7 mouse cellular contexts compared by ENCODE assay signal in the genomic region with DNA sequence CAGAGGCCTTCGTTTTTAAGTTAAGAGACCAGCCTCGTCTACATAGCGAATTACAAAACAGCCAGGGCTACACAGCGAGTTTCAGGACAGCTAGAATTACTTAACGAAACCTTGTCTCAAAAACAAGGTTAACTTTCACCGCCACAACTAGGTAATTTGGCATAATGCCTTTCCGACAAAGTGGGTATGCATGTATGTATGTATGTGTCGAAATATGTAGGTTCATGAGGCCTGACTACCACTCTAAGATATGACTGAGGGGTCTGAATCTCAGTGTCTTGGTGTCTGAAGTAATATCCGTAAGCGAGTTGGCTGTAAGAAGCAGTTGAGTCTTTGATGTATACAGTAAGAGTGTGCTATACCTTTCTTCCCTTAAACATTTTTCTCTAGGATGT. TPM values are rescaled to one million over a fixed set of nuclear protein-coding genes. Genes with fewer than 3 reads are reported as not detected.
A peak's percentile ranks its signal among the peaks of the same experiment; 100 is the strongest.
DNase-seq lines count a peak whose midpoint lies in the region; ATAC-seq and TF ChIP-seq lines count a peak whose summit lies in the region.

No protein-coding gene starts in this region.

- H3K27ac ChIP-seq in lung, embryonic 16.5 days (ENCODE audit: low read length) = no peak overlapping the region; the same call in 1 of the 2 replicates
- H3K27ac ChIP-seq in forebrain, embryonic 11.5 days (ENCODE audit: low read depth, low read length) = no peak overlapping the region
- peak overlapping the region; percentile 92 for H3K27ac ChIP-seq in limb, embryonic 10.5 days
- H3K27ac ChIP-seq in olfactory bulb, adult 2 months (ENCODE audit: insufficient read depth, low read depth, low read length) = no peak overlapping the region

- H3K4me2 ChIP-seq in lung, embryonic 16.5 days (ENCODE audit: low read depth, low read length) = peak overlapping the region; percentile 65
- peak overlapping the region; percentile 92 for H3K4me2 ChIP-seq in forebrain, embryonic 11.5 days (ENCODE audit: low read depth, low read length, severe bottlenecking)

- WGBS in lung, embryonic 16.5 days = 21% methylated on average over 10 of the region's 10 CpGs
- WGBS in forebrain, embryonic 11.5 days = 29% methylated on average over 10 of the region's 10 CpGs
- WGBS in limb, embryonic 10.5 days = 31% methylated on average over 10 of the region's 10 CpGs
- 26% methylated on average over 10 of the region's 10 CpGs for WGBS in olfactory bulb, adult 2 months

- DNase-seq in lung, postnatal 14 days = no peak
- DNase-seq in forebrain, embryonic 11.5 days (ENCODE audit: low spot score) = no peak
- no peak for DNase-seq in limb, embryonic 10.5 days (ENCODE audit: low spot score)
- no peak for DNase-seq in gastrocnemius, postnatal 4 days (ENCODE audit: low spot score in 2 of 2)
- no peak for DNase-seq in cerebellum, postnatal 14 days

- no peak for TF ChIP-seq POLR2A in olfactory bulb, adult 2 months (IDR thresholded peaks at IDR 0.05; ENCODE audit: insufficient read depth, low read depth, low read length)

- no peak for TF ChIP-seq CTCF in olfactory bulb, adult 2 months (IDR thresholded peaks at IDR 0.05; ENCODE audit: insufficient read depth, low read depth, low read length)

- H3K4me1 ChIP-seq in lung, embryonic 16.5 days (replicated peaks; ENCODE audit: control insufficient read depth, insufficient read depth, low read length) = peaks cover 24% of the 10 kb centered on the region
- H3K4me1 ChIP-seq in forebrain, embryonic 11.5 days (replicated peaks; ENCODE audit: control insufficient read depth, insufficient read depth, low read length) = peaks cover 10% of the 10 kb centered on the region; the same call in 1 of the 2 replicates
- H3K4me1 ChIP-seq in limb, embryonic 10.5 days = peaks cover 29% of the 10 kb centered on the region
- H3K4me1 ChIP-seq in olfactory bulb, adult 2 months (ENCODE audit: control insufficient read depth, insufficient read depth, low read length) = peaks cover 13% of the 10 kb centered on the region

- peak overlapping the region; percentile 94 for H3K9ac ChIP-seq in lung, embryonic 16.5 days (ENCODE audit: low read length)
- peak overlapping the region; percentile 71 for H3K9ac ChIP-seq in forebrain, embryonic 11.5 days (ENCODE audit: low read length)

- ATAC-seq in lung, embryonic 16.5 days (ENCODE audit: low read depth) = no peak
- ATAC-seq in forebrain, embryonic 11.5 days (replicated peaks; ENCODE audit: low FRiP score) = no peak

- peak overlapping the region; percentile 98 for H3K4me3 ChIP-seq in lung, embryonic 16.5 days (ENCODE audit: low read length)
- H3K4me3 ChIP-seq in forebrain, embryonic 11.5 days (ENCODE audit: low read depth, low read length) = peak overlapping the region; percentile 64
- peak overlapping the region; percentile 96 for H3K4me3 ChIP-seq in limb, embryonic 10.5 days
- H3K4me3 ChIP-seq in olfactory bulb, adult 2 months (ENCODE audit: insufficient read depth, low read depth, low read length) = peak overlapping the region; percentile 77

- no peaks in the 10 kb centered on the region for H3K9me3 ChIP-seq in lung, embryonic 16.5 days (ENCODE audit: control insufficient read depth, low read length)
- H3K9me3 ChIP-seq in forebrain, embryonic 11.5 days (ENCODE audit: control insufficient read depth, low read length) = no peaks in the 10 kb centered on the region
- no peaks in the 10 kb centered on the region for H3K9me3 ChIP-seq in limb, embryonic 10.5 days (replicated peaks)

- peaks cover 5% of the 10 kb centered on the region; the same call in 1 of the 2 replicates for H3K27me3 ChIP-seq in lung, embryonic 16.5 days (ENCODE audit: control insufficient read depth, insufficient read depth, low read depth, low read length)
- no peaks in the 10 kb centered on the region for H3K27me3 ChIP-seq in forebrain, embryonic 11.5 days (ENCODE audit: control insufficient read depth, insufficient read depth, low read length)
- peaks cover 34% of the 10 kb centered on the region for H3K27me3 ChIP-seq in limb, embryonic 10.5 days (ENCODE audit: low read depth, poor library complexity, severe bottlenecking)

- no peaks in the 10 kb centered on the region for H3K36me3 ChIP-seq in lung, embryonic 16.5 days (ENCODE audit: control insufficient read depth, insufficient read depth, low read length)
- no peaks in the 10 kb centered on the region for H3K36me3 ChIP-seq in forebrain, embryonic 11.5 days (ENCODE audit: control insufficient read depth, insufficient read depth, low read length)
- peaks cover 6% of the 10 kb centered on the region; the same call in 1 of the 2 replicates for H3K36me3 ChIP-seq in limb, embryonic 10.5 days

RNA-seq across cellular contexts. Expression of a gene that starts 2.7 kb away (rescaled TPM):
- polyA plus RNA-seq in lung, embryonic 16.5 days (2015; fragmentation: Nextera tagmentation; extraction: Ambion mirVana) = 30.1 and 31.0 TPM in 2 replicates
- 52.0 and 58.5 TPM in 2 replicates for polyA plus RNA-seq in forebrain, embryonic 11.5 days (2014; fragmentation: Nextera tagmentation; extraction: Ambion mirVana)
- polyA plus RNA-seq in limb, embryonic 10.5 days (2016; fragmentation: Nextera tagmentation; extraction: Ambion mirVana) = 12.0 and 17.2 TPM in 2 replicates
- polyA plus RNA-seq in olfactory bulb, adult 2 months (2012; ENCODE audit: insufficient read depth, insufficient read length, low replicate concordance, missing spikeins) = not detected in 2 replicates
- total RNA-seq in gastrocnemius, postnatal 4 days (2021) = 1 to 10 TPM; 1.7 to 1.9 TPM

RNA-seq across cellular contexts. Expression of a gene that starts 9.1 kb away (rescaled TPM):
- 34.9 and 37.2 TPM in 2 replicates for polyA plus RNA-seq in lung, embryonic 16.5 days (2015; fragmentation: Nextera tagmentation; extraction: Ambion mirVana)
- 53.7 and 60.7 TPM in 2 replicates for polyA plus RNA-seq in forebrain, embryonic 11.5 days (2014; fragmentation: Nextera tagmentation; extraction: Ambion mirVana)
- 37.5 and 57.7 TPM in 2 replicates for polyA plus RNA-seq in limb, embryonic 10.5 days (2016; fragmentation: Nextera tagmentation; extraction: Ambion mirVana)
- polyA plus RNA-seq in olfactory bulb, adult 2 months (2012; ENCODE audit: insufficient read depth, insufficient read length, low replicate concordance, missing spikeins) = not detected in 2 replicates
- 10 to 100 TPM; 49.8 to 51.4 TPM for total RNA-seq in gastrocnemius, postnatal 4 days (2021)

RNA-seq across cellular contexts. Expression of a gene that starts 10.1 kb away (rescaled TPM):
- 59.1 and 59.3 TPM in 2 replicates for polyA plus RNA-seq in lung, embryonic 16.5 days (2015; fragmentation: Nextera tagmentation; extraction: Ambion mirVana)
- 76.5 and 82.4 TPM in 2 replicates for polyA plus RNA-seq in forebrain, embryonic 11.5 days (2014; fragmentation: Nextera tagmentation; extraction: Ambion mirVana)
- 79.4 and 80.5 TPM in 2 replicates for polyA plus RNA-seq in limb, embryonic 10.5 days (2016; fragmentation: Nextera tagmentation; extraction: Ambion mirVana)
- polyA plus RNA-seq in olfactory bulb, adult 2 months (2012; ENCODE audit: insufficient read depth, insufficient read length, low replicate concordance, missing spikeins) = not detected in 2 replicates
- total RNA-seq in gastrocnemius, postnatal 4 days (2021) = 10 to 100 TPM; 41.9 to 43.9 TPM

RNA-seq across cellular contexts. Expression of a gene that starts 17.1 kb away (rescaled TPM):
- 49.1 and 54.6 TPM in 2 replicates for polyA plus RNA-seq in lung, embryonic 16.5 days (2015; fragmentation: Nextera tagmentation; extraction: Ambion mirVana)
- 51.0 and 51.5 TPM in 2 replicates for polyA plus RNA-seq in forebrain, embryonic 11.5 days (2014; fragmentation: Nextera tagmentation; extraction: Ambion mirVana)
- 36.6 and 44.1 TPM in 2 replicates for polyA plus RNA-seq in limb, embryonic 10.5 days (2016; fragmentation: Nextera tagmentation; extraction: Ambion mirVana)
- not detected in 2 replicates for polyA plus RNA-seq in olfactory bulb, adult 2 months (2012; ENCODE audit: insufficient read depth, insufficient read length, low replicate concordance, missing spikeins)
- total RNA-seq in gastrocnemius, postnatal 4 days (2021) = 10 to 100 TPM; 40.2 to 49.9 TPM

RNA-seq across cellular contexts. Expression of a gene that starts 55.1 kb away (rescaled TPM):
- polyA plus RNA-seq in lung, embryonic 16.5 days (2015; fragmentation: Nextera tagmentation; extraction: Ambion mirVana) = 0.21 and 0.49 TPM in 2 replicates
- polyA plus RNA-seq in forebrain, embryonic 11.5 days (2014; fragmentation: Nextera tagmentation; extraction: Ambion mirVana) = not detected in 2 replicates
- polyA plus RNA-seq in limb, embryonic 10.5 days (2016; fragmentation: Nextera tagmentation; extraction: Ambion mirVana) = 0.39 TPM in 1 of 2 replicates, not detected in the other
- polyA plus RNA-seq in olfactory bulb, adult 2 months (2012; ENCODE audit: insufficient read depth, insufficient read length, low replicate concordance, missing spikeins) = not detected in 2 replicates
- total RNA-seq in gastrocnemius, postnatal 4 days (2021) = under 1 TPM in 1 of 2 experiments, not detected in 1; 0.36 TPM
